ENCODE assay signal across 12 mouse cellular contexts in the genomic region with DNA sequence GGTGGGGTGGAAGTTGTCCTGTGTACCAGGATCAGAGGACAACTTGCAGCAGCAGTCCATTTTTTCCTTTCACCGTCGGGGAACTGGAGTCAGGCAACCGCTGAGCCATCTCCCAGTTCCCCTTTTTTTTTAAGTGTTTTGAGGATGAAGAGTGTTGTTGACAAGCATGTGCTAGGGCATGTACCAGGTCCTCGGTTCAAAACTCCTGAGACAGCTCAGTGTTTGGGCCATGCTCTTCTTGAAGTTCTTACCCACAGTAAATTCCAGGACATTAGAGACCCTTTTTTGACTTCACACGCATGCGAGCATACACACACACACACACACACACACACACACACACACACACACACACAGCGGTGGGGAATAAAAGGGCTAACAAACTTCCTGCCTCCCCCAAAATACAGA. TPM values are rescaled to one million over a fixed set of nuclear protein-coding genes. Genes with fewer than 3 reads are reported as not detected.
A peak's percentile ranks its signal among the peaks of the same experiment; 100 is the strongest.
DNase-seq lines count a peak whose midpoint lies in the region; ATAC-seq and TF ChIP-seq lines count a peak whose summit lies in the region.
"Had no signal": no experiment of that assay in that cellular context is flagged by ENCODE, and none has a peak within 500 bp of the region (broad histone marks: within the 10 kb centered on the region; RNA-seq: fewer than 3 reads in every experiment).

No protein-coding gene starts in this region.

- H3K4me3 ChIP-seq in heart, embryonic 15.5 days = no peak overlapping the region
- no peak overlapping the region for H3K4me3 ChIP-seq in bone marrow, adult 2 months (replicated peaks; ENCODE audit: control insufficient read depth, low read depth, low read length)
- H3K4me3 ChIP-seq in liver, postnatal 0 days (ENCODE audit: low read depth, low read length) = no peak overlapping the region
- no peak overlapping the region for H3K4me3 ChIP-seq in midbrain, postnatal 0 days (ENCODE audit: low read depth, low read length)
- H3K4me3 ChIP-seq: gastrocnemius, adult 2 months; layer of hippocampus, adult 2 months; midbrain, embryonic 12.5 days had no signal

- no peak for TF ChIP-seq CTCF in bone marrow, adult 2 months (IDR thresholded peaks at IDR 0.05; ENCODE audit: control insufficient read depth, insufficient read depth, low read length)
- no peak for TF ChIP-seq CTCF in liver, postnatal 0 days (IDR thresholded peaks at IDR 0.05; ENCODE audit: low read depth)
- no peak for TF ChIP-seq CTCF in midbrain, postnatal 0 days (IDR thresholded peaks at IDR 0.05)

- H3K9ac ChIP-seq in heart, embryonic 15.5 days = no peak overlapping the region
- peak overlapping the region; percentile 44; the same call in 1 of the 2 replicates for H3K9ac ChIP-seq in liver, postnatal 0 days (replicated peaks)
- H3K9ac ChIP-seq in midbrain, postnatal 0 days (replicated peaks; ENCODE audit: low read length, poor library complexity, severe bottlenecking) = no peak overlapping the region
- H3K9ac ChIP-seq: midbrain, embryonic 12.5 days had no signal

- H3K27me3 ChIP-seq in heart, embryonic 15.5 days = no peaks in the 10 kb centered on the region
- H3K27me3 ChIP-seq in liver, postnatal 0 days (ENCODE audit: insufficient read depth, low read length) = no peaks in the 10 kb centered on the region
- H3K27me3 ChIP-seq in midbrain, postnatal 0 days (ENCODE audit: insufficient read depth, low read length) = no peaks in the 10 kb centered on the region
- H3K27me3 ChIP-seq: midbrain, embryonic 12.5 days had no signal

- H3K27ac ChIP-seq in heart, embryonic 15.5 days = peak overlapping the region; percentile 17; the same call in 1 of the 2 replicates
- peak overlapping the region; percentile 95 for H3K27ac ChIP-seq in bone marrow, adult 2 months (ENCODE audit: control insufficient read depth, insufficient read depth, low read depth, low read length, poor library complexity)
- peak overlapping the region; percentile 87 for H3K27ac ChIP-seq in liver, postnatal 0 days (ENCODE audit: low read depth)
- no peak overlapping the region for H3K27ac ChIP-seq in midbrain, postnatal 0 days (ENCODE audit: low read depth, low read length)

- TF ChIP-seq POLR2A in bone marrow, adult 2 months (IDR thresholded peaks at IDR 0.05; ENCODE audit: borderline replicate concordance, control insufficient read depth, low read depth, low read length) = no peak

- no peak for ATAC-seq in heart, embryonic 15.5 days (replicated peaks; ENCODE audit: insufficient number of reproducible peaks, insufficient read depth, low FRiP score, low read depth)
- ATAC-seq in liver, postnatal 0 days = no peak
- no peak for ATAC-seq in midbrain, postnatal 0 days (ENCODE audit: low FRiP score)

- TF ChIP-seq EP300 in liver, postnatal 0 days (IDR thresholded peaks at IDR 0.05; ENCODE audit: low read depth) = no peak

- peaks cover 26% of the 10 kb centered on the region for H3K36me3 ChIP-seq in heart, embryonic 15.5 days
- peaks cover 17% of the 10 kb centered on the region for H3K36me3 ChIP-seq in liver, postnatal 0 days (replicated peaks; ENCODE audit: insufficient read depth, low read length)
- peaks cover 21% of the 10 kb centered on the region for H3K36me3 ChIP-seq in midbrain, postnatal 0 days (ENCODE audit: insufficient read depth, low read length)

- no peaks in the 10 kb centered on the region for H3K9me3 ChIP-seq in heart, embryonic 15.5 days (replicated peaks)
- H3K9me3 ChIP-seq in liver, postnatal 0 days (ENCODE audit: low read length) = no peaks in the 10 kb centered on the region
- no peaks in the 10 kb centered on the region for H3K9me3 ChIP-seq in midbrain, postnatal 0 days (ENCODE audit: low read length)
- H3K9me3 ChIP-seq: midbrain, embryonic 12.5 days had no signal

- H3K4me1 ChIP-seq in heart, embryonic 15.5 days (replicated peaks) = peaks cover 50% of the 10 kb centered on the region
- H3K4me1 ChIP-seq in bone marrow, adult 2 months (ENCODE audit: control insufficient read depth, insufficient read depth, low read length) = peaks cover 8% of the 10 kb centered on the region
- peaks cover 51% of the 10 kb centered on the region for H3K4me1 ChIP-seq in liver, postnatal 0 days (ENCODE audit: insufficient read depth)
- no peaks in the 10 kb centered on the region for H3K4me1 ChIP-seq in midbrain, postnatal 0 days (ENCODE audit: insufficient read depth, low read length)

- intact Hi-C loops in heart, postnatal 14 days (cut with DNase I) = no loop called here
- intact Hi-C loops in left cerebral cortex, postnatal 4 days (cut with DNase I) = no loop called here

- H3K4me2 ChIP-seq in heart, embryonic 15.5 days = no peak overlapping the region
- H3K4me2 ChIP-seq in liver, postnatal 0 days (ENCODE audit: low read depth, low read length) = 0 out of 2 replicates have a peak overlapping the region, but pooled peaks have one; percentile 58
- no peak overlapping the region for H3K4me2 ChIP-seq in midbrain, postnatal 0 days (ENCODE audit: low read depth, low read length, poor library complexity, severe bottlenecking)
- H3K4me2 ChIP-seq: midbrain, embryonic 12.5 days had no signal

- WGBS in heart, embryonic 15.5 days = 49% methylated on average over 7 of the region's 7 CpGs
- 4% methylated on average over 7 of the region's 7 CpGs for WGBS in bone marrow, adult 2 months
- WGBS in liver, postnatal 0 days (ENCODE audit: insufficient replicate concordance) = 29% methylated on average over 7 of the region's 7 CpGs
- WGBS in midbrain, postnatal 0 days = 69% methylated on average over 7 of the region's 7 CpGs

- no peak for DNase-seq in heart, postnatal 14 days
- peak; percentile 70 for DNase-seq in A20 (ENCODE audit: low read depth, low spot score)
- DNase-seq in liver, postnatal 0 days = no peak
- DNase-seq in layer of hippocampus, adult 9-10 months (ENCODE audit: low spot score) = no peak
- no peak for DNase-seq in left cerebral cortex, postnatal 4 days
- no peak for DNase-seq in midbrain, postnatal 0 days (ENCODE audit: low spot score)
- DNase-seq: cerebellum, adult 2 months; gastrocnemius, adult 2 months had no signal

RNA-seq across cellular contexts. Expression of a gene that starts 3.8 kb away (rescaled TPM):
- polyA plus RNA-seq in heart, embryonic 15.5 days (2015; fragmentation: Nextera tagmentation; extraction: Ambion mirVana) = 3.1 and 5.0 TPM in 2 replicates
- 1 to 10 TPM; 6.0 to 7.1 TPM for total RNA-seq in heart, postnatal 14 days (2021)
- 78.6 and 222 TPM in 2 replicates for polyA plus RNA-seq in bone marrow, adult 2 months (2011; ENCODE audit: insufficient read depth, insufficient read length, low replicate concordance, missing spikeins)
- 24.4 and 26.0 TPM in 2 replicates for polyA plus RNA-seq in liver, postnatal 0 days (2015; fragmentation: Nextera tagmentation; extraction: Ambion mirVana)
- total RNA-seq in left cerebral cortex, postnatal 4 days (2021) = 1 to 10 TPM; 2.5 to 3.7 TPM
- 4.3 and 9.2 TPM in 2 replicates for total RNA-seq in midbrain, postnatal 0 days (2014; rRNA removed)
- polyA plus RNA-seq in midbrain, postnatal 0 days (2015; fragmentation: Nextera tagmentation; extraction: Ambion mirVana) = 2.1 and 2.2 TPM in 2 replicates

RNA-seq across cellular contexts. Expression of a gene that starts 49.4 kb away (rescaled TPM):
- polyA plus RNA-seq in heart, embryonic 15.5 days (2015; fragmentation: Nextera tagmentation; extraction: Ambion mirVana) = 5.1 and 6.3 TPM in 2 replicates
- 1 to 10 TPM; 6.6 to 8.6 TPM for total RNA-seq in heart, postnatal 14 days (2021)
- polyA plus RNA-seq in bone marrow, adult 2 months (2011; ENCODE audit: insufficient read depth, insufficient read length, low replicate concordance, missing spikeins) = 3.0 and 5.5 TPM in 2 replicates
- polyA plus RNA-seq in liver, postnatal 0 days (2015; fragmentation: Nextera tagmentation; extraction: Ambion mirVana) = 1.8 and 2.1 TPM in 2 replicates
- 10 to 100 TPM; 16.5 to 19.4 TPM for total RNA-seq in left cerebral cortex, postnatal 4 days (2021)
- 17.3 and 27.0 TPM in 2 replicates for total RNA-seq in midbrain, postnatal 0 days (2014; rRNA removed)
- 14.7 and 15.5 TPM in 2 replicates for polyA plus RNA-seq in midbrain, postnatal 0 days (2015; fragmentation: Nextera tagmentation; extraction: Ambion mirVana)

RNA-seq across cellular contexts. Expression of a gene that starts 56.7 kb away (rescaled TPM):
- polyA plus RNA-seq in heart, embryonic 15.5 days (2015; fragmentation: Nextera tagmentation; extraction: Ambion mirVana) = 20.1 and 24.2 TPM in 2 replicates
- 10 to 100 TPM; 25.3 to 25.8 TPM for total RNA-seq in heart, postnatal 14 days (2021)
- polyA plus RNA-seq in bone marrow, adult 2 months (2011; ENCODE audit: insufficient read depth, insufficient read length, low replicate concordance, missing spikeins) = 10.4 and 12.5 TPM in 2 replicates
- 10.2 and 10.8 TPM in 2 replicates for polyA plus RNA-seq in liver, postnatal 0 days (2015; fragmentation: Nextera tagmentation; extraction: Ambion mirVana)
- 10 to 100 TPM; 21.2 to 23.2 TPM for total RNA-seq in left cerebral cortex, postnatal 4 days (2021)
- total RNA-seq in midbrain, postnatal 0 days (2014; rRNA removed) = 15.1 and 16.2 TPM in 2 replicates
- 20.1 and 21.2 TPM in 2 replicates for polyA plus RNA-seq in midbrain, postnatal 0 days (2015; fragmentation: Nextera tagmentation; extraction: Ambion mirVana)
